Mouse (Mus musculus) brain, embryonic 18.5 days (tissue): ENCODE results near the gene Errfi1.
"Not testable (repeated sequence)": the region's sequence is repeated elsewhere in the genome, so short reads cannot be mapped to it uniquely, and the experiment has no call there.

Experiments
- DNase-seq: peaks from one replicate; pipeline ENCODE4 v3.0.0-alpha.2; 2012; ENCODE audit warnings: low read depth, low spot score

Gene Errfi1

GRCm38 (mm10) chr4:150879631-150880030, 25.9 kb downstream of the Errfi1 start:
- DNase-seq = no peak

GRCm38 (mm10) chr4:150880364-150880763, 26.6 kb downstream of the Errfi1 start:
- DNase-seq = no peak

GRCm38 (mm10) chr4:150882632-150883031, 28.9 kb downstream of the Errfi1 start:
- DNase-seq = no peak

- DNase-seq = no peak
Measured at GRCm38 (mm10) chr4:150887903-150888302, 34.2 kb downstream of the Errfi1 start.

- no peak for DNase-seq
Measured at GRCm38 (mm10) chr4:150888492-150888891, 34.8 kb downstream of the Errfi1 start.

- DNase-seq = no peak
Measured at GRCm38 (mm10) chr4:150889273-150889954, 35.7 kb downstream of the Errfi1 start.

GRCm38 (mm10) chr4:150889955-150890315, 36.2 kb downstream of the Errfi1 start:
- no peak for DNase-seq

GRCm38 (mm10) chr4:150891308-150891707, 37.6 kb downstream of the Errfi1 start:
- no peak for DNase-seq

- DNase-seq = no peak
Measured at GRCm38 (mm10) chr4:150894718-150895501, 41.2 kb downstream of the Errfi1 start.

- no peak for DNase-seq
Measured at GRCm38 (mm10) chr4:150896896-150897624, 43.3 kb downstream of the Errfi1 start.

- DNase-seq = no peak
Measured at GRCm38 (mm10) chr4:150898716-150899365, 45.1 kb downstream of the Errfi1 start.

- no peak for DNase-seq
Measured at GRCm38 (mm10) chr4:150900486-150900885, 46.8 kb downstream of the Errfi1 start.

- no peak for DNase-seq
Measured at GRCm38 (mm10) chr4:150901651-150902050, 47.9 kb downstream of the Errfi1 start.

GRCm38 (mm10) chr4:150902062-150902461, 48.3 kb downstream of the Errfi1 start:
- DNase-seq = no peak

- DNase-seq = no peak
Measured at GRCm38 (mm10) chr4:150903091-150903742, 49.5 kb downstream of the Errfi1 start.

GRCm38 (mm10) chr4:150907099-150907498, 53.4 kb downstream of the Errfi1 start:
- DNase-seq = no peak

GRCm38 (mm10) chr4:150908512-150908911, 54.8 kb downstream of the Errfi1 start:
- not testable (repeated sequence) for DNase-seq

GRCm38 (mm10) chr4:150909451-150910156, 55.9 kb downstream of the Errfi1 start:
- peak; percentile 96 for DNase-seq

- no peak for DNase-seq
Measured at GRCm38 (mm10) chr4:150910164-150910951, 56.6 kb downstream of the Errfi1 start.

- DNase-seq = no peak
Measured at GRCm38 (mm10) chr4:150913743-150914142, 60.0 kb downstream of the Errfi1 start.
